Mouse (Mus musculus) erythroblast, embryonic 14.5 days (primary cell): ENCODE measurements around the gene Itm2b.

Experiments
- GATA1 ChIP-seq: IDR thresholded peaks from 2 replicates; pipeline ENCODE4 v1.6.1; 2012; ENCODE audit warnings: low read length, inconsistent platforms, mixed read lengths
- TAL1 ChIP-seq: IDR thresholded peaks from 3 replicates; pipeline ENCODE4 v1.6.1; 2012; ENCODE audit warnings: low read length, inconsistent platforms, mixed read lengths

- no peak for TF ChIP-seq GATA1
- TF ChIP-seq TAL1, result no peak
Measured at GRCm38 (mm10) chr14:73375903-73376302, 9.2 kb downstream of the Itm2b start.
